Mouse (Mus musculus) hindbrain, embryonic 15.5 days (tissue): ENCODE measurements around the gene Cebpzos. TPM values are rescaled to one million over a fixed set of nuclear protein-coding genes. Genes with fewer than 3 reads are reported as not detected.
A peak's percentile ranks its signal among the peaks of the same experiment; 100 is the strongest.

ENCODE experiments used
- ATAC-seq: fragments of 200-750 bp; cut with Nextera tagmentation; 2 replicates; pipeline ENCODE4 v1.8.0; 2017; ENCODE audit warnings: low read depth, moderate number of reproducible peaks, moderate TSS enrichment; ENCODE audit not compliant: low FRiP score
- H3K27ac ChIP-seq: fragments of 300-500 bp; sonication (generic); replicated peaks from 2 replicates; pipeline ENCODE4 v1.5.1; 2015; ENCODE audit warnings: mild to moderate bottlenecking, inconsistent platforms
- H3K27me3 ChIP-seq: fragments of 300-500 bp; sonication (generic); 2 replicates; pipeline ENCODE4 v1.6.1; 2015; ENCODE audit warnings: control low read depth, inconsistent platforms
- H3K36me3 ChIP-seq: fragments of 300-500 bp; sonication (generic); 2 replicates; pipeline ENCODE4 v1.6.1; 2015; ENCODE audit warnings: control low read depth, inconsistent platforms
- H3K4me1 ChIP-seq: fragments of 300-500 bp; sonication (generic); replicated peaks from 2 replicates; pipeline ENCODE4 v1.6.1; 2015; ENCODE audit warnings: control low read depth, inconsistent platforms
- H3K4me2 ChIP-seq: fragments of 300-500 bp; sonication (generic); 2 replicates; pipeline ENCODE4 v1.6.1; 2015; ENCODE audit warnings: moderate library complexity, mild to moderate bottlenecking, inconsistent platforms
- H3K4me3 ChIP-seq: fragments of 300-500 bp; sonication (generic); 2 replicates; pipeline ENCODE4 v1.5.1; 2015; ENCODE audit warnings: mild to moderate bottlenecking, inconsistent platforms
- H3K9ac ChIP-seq: fragments of 300-500 bp; sonication (generic); 2 replicates; pipeline ENCODE4 v1.6.1; 2015; ENCODE audit warnings: inconsistent platforms
- H3K9me3 ChIP-seq: fragments of 300-500 bp; sonication (generic); 2 replicates; pipeline ENCODE4 v1.6.1; 2016; ENCODE audit warnings: control low read depth, inconsistent platforms
- WGBS: fragments of 180-500 bp; shearing (Covaris S2); methylation state at CpG from one replicate; pipeline ENCODE4 v1.1.7; 2015; 5-methylcytosine and 5-hydroxymethylcytosine counted together
- polyA plus RNA-seq: library from polyadenylated mRNA; unstranded; fragments of >200 nt; fragmentation: Nextera tagmentation; extraction: Ambion mirVana; gene quantifications from 2 replicates; pipeline ENCODE4 v1.2.1, GENCODE M21; 2015

The Cebpzos gene
- polyA plus RNA-seq: 103 and 113 TPM in 2 replicates

- under 1% methylated on average over 36 of the region's 37 CpGs for WGBS
These were observed at the start of gene Cebpzos for GRCm38 (mm10) chr17:78916369-78916813. Gene Cebpzos (plus strand): TSS chr17:78916500.

GRCm38 (mm10) chr17:78873886-78874285, 42.4 kb upstream of the Cebpzos start:
- Histone ChIP-seq H3K9ac (no peak overlapping the region), H3K27me3 (no peaks in the 10 kb centered on the region), H3K9me3 (no peaks in the 10 kb centered on the region), H3K36me3 (no peaks in the 10 kb centered on the region), H3K27ac (no peak overlapping the region), H3K4me2 (no peak overlapping the region), H3K4me1 (no peaks in the 10 kb centered on the region), H3K4me3 (no peak overlapping the region)
- 89% methylated on average over 6 of the region's 6 CpGs for WGBS
- ATAC-seq: no peak

More at GRCm38 (mm10) chr17:78916369-78916813, at the start of gene Cebpzos:
- Histone ChIP-seq H3K9me3 (no peaks in the 10 kb centered on the region), H3K27me3 (no peaks in the 10 kb centered on the region), H3K27ac (peak within 1 kb of the TSS; percentile 88), H3K9ac (peak within 1 kb of the TSS; percentile 70), H3K4me3 (peak within 1 kb of the TSS; percentile 75), H3K4me2 (peak within 1 kb of the TSS; percentile 90), H3K4me1 (peaks cover 16% of the 10 kb centered on the region), H3K36me3 (peaks cover 22% of the 10 kb centered on the region)
- peak; percentile 97 for ATAC-seq

- ATAC-seq: peak; percentile 86
- Histone ChIP-seq H3K36me3 (no peaks in the 10 kb centered on the region), H3K9me3 (no peaks in the 10 kb centered on the region), H3K9ac (peak overlapping the region; percentile 20; the same call in 1 of the 2 replicates), H3K4me1 (peaks cover 16% of the 10 kb centered on the region; the same call in 1 of the 2 replicates), H3K27ac (peak overlapping the region; percentile 36; the same call in 1 of the 2 replicates), H3K4me3 (peak overlapping the region; percentile 36), H3K4me2 (peak overlapping the region; percentile 65), H3K27me3 (no peaks in the 10 kb centered on the region)
- WGBS: 17% methylated on average over 3 of the region's 7 CpGs
These were observed 34.4 kb upstream of the Cebpzos start for GRCm38 (mm10) chr17:78881878-78882304.

GRCm38 (mm10) chr17:78882401-78883112, 33.7 kb upstream of the Cebpzos start, which contains the start of gene Eif2ak2:
Gene Eif2ak2 (minus strand): TSS chr17:78882573.
- H3K36me3 ChIP-seq: no peaks in the 10 kb centered on the region
- H3K4me2 ChIP-seq: peak within 1 kb of the TSS; percentile 65
- no peaks in the 10 kb centered on the region for H3K27me3 ChIP-seq
- 3% methylated on average over 28 of the region's 28 CpGs for WGBS
- no peaks in the 10 kb centered on the region for H3K9me3 ChIP-seq
- peak within 1 kb of the TSS; percentile 36 for H3K4me3 ChIP-seq
- H3K9ac ChIP-seq: peak within 1 kb of the TSS; percentile 20; the same call in 1 of the 2 replicates
- peaks cover 16% of the 10 kb centered on the region; the same call in 1 of the 2 replicates for H3K4me1 ChIP-seq
- ATAC-seq: peak; percentile 90
- H3K27ac ChIP-seq: peak within 1 kb of the TSS; percentile 36; the same call in 1 of the 2 replicates

- 87% methylated on average over 4 of the region's 4 CpGs for WGBS
- Histone ChIP-seq H3K27me3 (no peaks in the 10 kb centered on the region), H3K27ac (no peak overlapping the region), H3K4me2 (no peak overlapping the region), H3K4me1 (peaks cover 16% of the 10 kb centered on the region; the same call in 1 of the 2 replicates), H3K36me3 (no peaks in the 10 kb centered on the region), H3K9ac (no peak overlapping the region), H3K4me3 (no peak overlapping the region), H3K9me3 (no peaks in the 10 kb centered on the region)
- no peak for ATAC-seq
These were observed 33.0 kb upstream of the Cebpzos start for GRCm38 (mm10) chr17:78883291-78883690.

GRCm38 (mm10) chr17:78885286-78886065, 30.8 kb upstream of the Cebpzos start:
- ATAC-seq: no peak
- no peak overlapping the region for H3K4me2 ChIP-seq
- H3K9ac ChIP-seq: no peak overlapping the region
- no peaks in the 10 kb centered on the region for H3K9me3 ChIP-seq
- H3K4me1 ChIP-seq: peaks cover 16% of the 10 kb centered on the region; the same call in 1 of the 2 replicates
- no peaks in the 10 kb centered on the region for H3K27me3 ChIP-seq
- no peaks in the 10 kb centered on the region for H3K36me3 ChIP-seq
- no peak overlapping the region for H3K4me3 ChIP-seq
- H3K27ac ChIP-seq: no peak overlapping the region
- 83% methylated on average over 5 of the region's 5 CpGs for WGBS

GRCm38 (mm10) chr17:78888554-78888953, 27.7 kb upstream of the Cebpzos start:
- no peaks in the 10 kb centered on the region for H3K27me3 ChIP-seq
- no peaks in the 10 kb centered on the region for H3K9me3 ChIP-seq
- no peaks in the 10 kb centered on the region for H3K36me3 ChIP-seq
- H3K4me1 ChIP-seq: no peaks in the 10 kb centered on the region
- no peak overlapping the region for H3K9ac ChIP-seq
- H3K4me3 ChIP-seq: no peak overlapping the region
- H3K27ac ChIP-seq: no peak overlapping the region
- WGBS: 80% methylated on average over 4 of the region's 4 CpGs
- H3K4me2 ChIP-seq: no peak overlapping the region
- no peak for ATAC-seq

GRCm38 (mm10) chr17:78889184-78889583, 27.1 kb upstream of the Cebpzos start:
- H3K4me3 ChIP-seq: no peak overlapping the region
- ATAC-seq: peak; percentile 78; the same call in 1 of the 2 replicates
- no peaks in the 10 kb centered on the region for H3K27me3 ChIP-seq
- H3K9ac ChIP-seq: no peak overlapping the region
- no peaks in the 10 kb centered on the region for H3K4me1 ChIP-seq
- H3K9me3 ChIP-seq: no peaks in the 10 kb centered on the region
- no peaks in the 10 kb centered on the region for H3K36me3 ChIP-seq
- WGBS: 51% methylated on average over 3 of the region's 3 CpGs
- H3K4me2 ChIP-seq: no peak overlapping the region
- H3K27ac ChIP-seq: no peak overlapping the region

GRCm38 (mm10) chr17:78891020-78891419, 25.3 kb upstream of the Cebpzos start:
- Histone ChIP-seq H3K27me3 (no peaks in the 10 kb centered on the region), H3K9ac (no peak overlapping the region), H3K36me3 (no peaks in the 10 kb centered on the region), H3K4me1 (no peaks in the 10 kb centered on the region), H3K27ac (no peak overlapping the region), H3K4me2 (no peak overlapping the region), H3K9me3 (no peaks in the 10 kb centered on the region), H3K4me3 (no peak overlapping the region)
- WGBS: 86% methylated on average over 9 of the region's 9 CpGs
- no peak for ATAC-seq

GRCm38 (mm10) chr17:78894991-78895390, 21.3 kb upstream of the Cebpzos start:
- 85% methylated on average over 7 of the region's 7 CpGs for WGBS
- Histone ChIP-seq H3K36me3 (no peaks in the 10 kb centered on the region), H3K9me3 (no peaks in the 10 kb centered on the region), H3K27ac (no peak overlapping the region), H3K4me3 (no peak overlapping the region), H3K27me3 (no peaks in the 10 kb centered on the region), H3K4me1 (no peaks in the 10 kb centered on the region), H3K4me2 (no peak overlapping the region), H3K9ac (no peak overlapping the region)
- no peak for ATAC-seq

- Histone ChIP-seq H3K27ac (no peak overlapping the region), H3K4me1 (no peaks in the 10 kb centered on the region), H3K9me3 (no peaks in the 10 kb centered on the region), H3K4me2 (peak overlapping the region; percentile 28), H3K4me3 (no peak overlapping the region), H3K36me3 (no peaks in the 10 kb centered on the region), H3K27me3 (no peaks in the 10 kb centered on the region), H3K9ac (no peak overlapping the region)
- WGBS: 41% methylated on average over 8 of the region's 8 CpGs
- no peak for ATAC-seq
These were observed 20.9 kb upstream of the Cebpzos start for GRCm38 (mm10) chr17:78895394-78895793.

GRCm38 (mm10) chr17:78903158-78903557, 13.1 kb upstream of the Cebpzos start:
- WGBS: 87% methylated on average over 2 of the region's 2 CpGs
- no peak overlapping the region for H3K27ac ChIP-seq
- H3K4me1 ChIP-seq: no peaks in the 10 kb centered on the region
- no peak for ATAC-seq
- no peak overlapping the region for H3K4me2 ChIP-seq
- no peaks in the 10 kb centered on the region for H3K9me3 ChIP-seq
- no peak overlapping the region for H3K4me3 ChIP-seq
- H3K27me3 ChIP-seq: no peaks in the 10 kb centered on the region
- no peaks in the 10 kb centered on the region for H3K36me3 ChIP-seq
- H3K9ac ChIP-seq: no peak overlapping the region
